Mouse (Mus musculus) CH12.LX (cell line): ENCODE results near the gene Kdm2b. TPM values are rescaled to one million over a fixed set of nuclear protein-coding genes. Genes with fewer than 3 reads are reported as not detected.
A peak's percentile ranks its signal among the peaks of the same experiment; 100 is the strongest.

Experiments used
- DNase-seq: peaks from one replicate; pipeline ENCODE4 v3.0.0-alpha.2; 2013; ENCODE audit errors: extremely low read depth
- H3K27ac ChIP-seq: 2 replicates; pipeline ENCODE4 v1.5.1; 2012; ENCODE audit warnings: low read depth, mild to moderate bottlenecking, control low read depth, moderate library complexity; ENCODE audit not compliant: insufficient read depth
- H3K27me3 ChIP-seq: replicated peaks from 2 replicates; pipeline ENCODE3; 2012; ENCODE audit warnings: inconsistent platforms
- H3K36me3 ChIP-seq, 2 experiments: replicated peaks in 1 of 2; 2 replicates each; pipeline versions ENCODE3 to v1.6.1; 2012; ENCODE audit warnings: inconsistent platforms in 1 of 2, low read length in 1 of 2, mild to moderate bottlenecking in 1 of 2, mixed read lengths in 1 of 2, moderate library complexity in 1 of 2; ENCODE audit not compliant: control insufficient read depth in 1 of 2, insufficient read depth in 1 of 2
- H3K4me1 ChIP-seq, 2 experiments: 2 replicates each; pipeline ENCODE4 v1.6.1; 2012; ENCODE audit warnings: inconsistent platforms in 1 of 2, moderate library complexity in 1 of 2; ENCODE audit not compliant: insufficient read depth in 2 of 2, control insufficient read depth in 1 of 2
- H3K4me2 ChIP-seq: 2 replicates; pipeline ENCODE4 v1.6.1; 2012; ENCODE audit warnings: low read depth, mild to moderate bottlenecking, control low read depth; ENCODE audit not compliant: poor library complexity, insufficient read depth, severe bottlenecking
- H3K4me3 ChIP-seq, 3 experiments: fragments of 150-350 bp in 1 of 3; sonication (generic) in 1 of 3; replicated peaks in 1 of 3; 2 replicates each; pipeline versions ENCODE3 to v1.5.1; 2011 to 2012; ENCODE audit warnings: low read depth in 2 of 3, low read length in 2 of 3, mild to moderate bottlenecking in 2 of 3, moderate library complexity in 2 of 3, control low read depth in 1 of 3, improper control_type of control experiment in 1 of 3, inconsistent platforms in 1 of 3, mixed read lengths in 1 of 3; ENCODE audit not compliant: poor library complexity in 1 of 3
- H3K79me2 ChIP-seq: replicated peaks from 2 replicates; pipeline ENCODE4 v1.6.1; 2012; ENCODE audit warnings: mild to moderate bottlenecking, moderate library complexity; ENCODE audit not compliant: control insufficient read depth, poor library complexity, insufficient read depth, severe bottlenecking; ENCODE audit errors: extremely low read depth
- H3K9ac ChIP-seq: 2 replicates; pipeline ENCODE4 v1.6.1; 2012; ENCODE audit warnings: low read depth, mild to moderate bottlenecking, control low read depth, moderate library complexity; ENCODE audit not compliant: insufficient read depth
- H3K9me3 ChIP-seq: replicated peaks from 2 replicates; pipeline ENCODE3; 2012; ENCODE audit warnings: low read length, inconsistent platforms, mixed read lengths
- BHLHE40 ChIP-seq: IDR thresholded peaks from 2 replicates; pipeline ENCODE4 v1.6.1; 2011; ENCODE audit warnings: mild to moderate bottlenecking, low read depth, low read length, improper control_type of control experiment
- CHD2 ChIP-seq: IDR thresholded peaks from 2 replicates; pipeline ENCODE4 v1.6.1; 2011; ENCODE audit warnings: low read length, improper control_type of control experiment
- CTCF ChIP-seq, 2 experiments: IDR thresholded peaks in 1 of 2; conservative IDR thresholded peaks in 1 of 2; 2 replicates each; pipeline ENCODE4 v1.5.1; 2011 to 2012; ENCODE audit warnings: low read depth in 2 of 2, low read length in 2 of 2, improper control_type of control experiment in 1 of 2, inconsistent platforms in 1 of 2, mild to moderate bottlenecking in 1 of 2, moderate library complexity in 1 of 2
- ETS1 ChIP-seq: conservative IDR thresholded peaks from 2 replicates; pipeline ENCODE4 v1.6.1; 2012; ENCODE audit warnings: low read depth, mild to moderate bottlenecking, inconsistent platforms, low read length, improper control_type of control experiment, moderate library complexity
- GABPA ChIP-seq: IDR thresholded peaks from 2 replicates; pipeline ENCODE4 v1.6.1; 2012; ENCODE audit warnings: low read depth, low read length, improper control_type of control experiment, inconsistent platforms; ENCODE audit not compliant: insufficient replicate concordance
- IRF4 ChIP-seq: IDR thresholded peaks from 2 replicates; pipeline ENCODE4 v1.6.1; 2014; ENCODE audit warnings: low read depth, mild to moderate bottlenecking, inconsistent platforms, low read length, improper control_type of control experiment
- MAFK ChIP-seq: IDR thresholded peaks from 2 replicates; pipeline ENCODE4 v1.6.1; 2011; ENCODE audit warnings: low read length, improper control_type of control experiment; ENCODE audit not compliant: insufficient replicate concordance
- MXI1 ChIP-seq: IDR thresholded peaks from 2 replicates; pipeline ENCODE4 v1.6.1; 2011; ENCODE audit warnings: mild to moderate bottlenecking, low read depth, low read length, improper control_type of control experiment
- MYC ChIP-seq: IDR thresholded peaks from 2 replicates; pipeline ENCODE4 v1.6.1; 2011; ENCODE audit warnings: low read depth, mild to moderate bottlenecking, improper control_type of control experiment, low read length
- PAX5 ChIP-seq: IDR thresholded peaks from 2 replicates; pipeline ENCODE4 v1.6.1; 2012; ENCODE audit warnings: low read length, inconsistent platforms, mixed read lengths
- POLR2AphosphoS2 ChIP-seq: IDR thresholded peaks from 2 replicates; pipeline ENCODE4 v1.6.1; 2011; ENCODE audit warnings: low read depth, low read length, improper control_type of control experiment
- RCOR1 ChIP-seq: conservative IDR thresholded peaks from 2 replicates; pipeline ENCODE4 v1.6.1; 2012; ENCODE audit warnings: low read depth, mild to moderate bottlenecking, inconsistent platforms, low read length, improper control_type of control experiment
- UBTF ChIP-seq: IDR thresholded peaks from 2 replicates; pipeline ENCODE4 v1.6.1; 2012; ENCODE audit warnings: low read depth, mild to moderate bottlenecking, inconsistent platforms, low read length, improper control_type of control experiment, moderate library complexity
- USF2 ChIP-seq: conservative IDR thresholded peaks from 2 replicates; pipeline ENCODE4 v1.6.1; 2011; ENCODE audit warnings: low read depth, low read length, improper control_type of control experiment
- ZMIZ1 ChIP-seq: IDR thresholded peaks from 2 replicates; pipeline ENCODE4 v1.6.1; 2012; ENCODE audit warnings: low read depth, mild to moderate bottlenecking, inconsistent platforms, low read length, improper control_type of control experiment
- dilution Hi-C: fragments of 300-500 bp; cut with MboI; formaldehyde crosslinking; loops from 2 replicates; pipeline ENCODE4 v1.14.3; 2020; ENCODE audit warnings: low sequenced_read_pairs; ENCODE audit not compliant: extremely low pct_unique_long_range_greater_than_20kb, extremely low pct_ligation_motif_present
- in situ Hi-C: fragments of 300-500 bp; cut with MboI; formaldehyde crosslinking; loops from 3 replicates; pipeline ENCODE4 v1.14.3; 2019; ENCODE audit warnings: low sequenced_read_pairs, low pct_ligation_motif_present, low pct_unique_long_range_greater_than_20kb, mixed read lengths
- polyA plus RNA-seq: library from polyadenylated mRNA; unstranded; fragments of >175 nt; gene quantifications from 2 replicates; pipeline ENCODE4 v1.2.1, GENCODE M21; 2012; ENCODE audit warnings: low read depth; ENCODE audit not compliant: insufficient read length
- total RNA-seq, 2 experiments: library from RNA; depleted of rRNA; stranded (reverse); fragments of 300-350 nt in 1 of 2; fragments of >200 nt in 1 of 2; gene quantifications; 2 replicates each; pipeline ENCODE4 v1.2.3; 2012 to 2014

Gene Kdm2b
- total and polyA plus RNA-seq, 3 experiments = 69.3 to 138 (median 80.1) TPM

DNA sequence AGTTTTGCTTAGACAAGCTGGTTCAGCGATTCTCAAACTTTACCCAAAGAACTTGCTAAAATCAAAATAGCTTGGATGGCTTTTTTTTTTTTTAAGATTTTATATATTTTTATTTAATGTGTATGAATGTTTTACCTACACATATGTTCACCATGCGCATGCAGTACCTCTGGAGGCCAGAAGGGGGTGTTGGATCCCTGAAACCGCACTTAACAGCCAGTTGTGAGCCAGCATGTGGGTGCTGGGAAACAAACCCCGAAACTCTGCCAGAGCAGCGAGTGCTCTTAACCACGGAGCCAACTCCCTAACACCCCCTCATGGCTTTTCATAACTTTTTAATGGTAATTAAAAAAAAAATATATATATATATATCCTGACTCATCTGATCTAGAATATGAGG lies 21.2 kb upstream of the Kdm2b start:
- Histone ChIP-seq H3K4me1 (peaks cover 5 to 19% of the 10 kb centered on the region in 2 experiments), H3K79me2 (no peaks in the 10 kb centered on the region), H3K9ac (no peak overlapping the region), H3K27me3 (no peaks in the 10 kb centered on the region), H3K4me2 (no peak overlapping the region), H3K36me3 (no peaks in the 10 kb centered on the region), H3K9me3 (no peaks in the 10 kb centered on the region), H3K4me3 (no peak overlapping the region), H3K27ac (no peak overlapping the region)
- dilution Hi-C loops (no loop called here), in situ Hi-C loops (no loop called here)
- no peak for DNase-seq
- TF ChIP-seq CTCF (conservative IDR thresholded peaks at IDR 0.05 in 1 of 2, IDR thresholded peaks at IDR 0.05 in 1 of 2; ENCODE audit: low read depth in 2 of 2, low read length in 2 of 2) = peak in 1 of 2 experiments; percentile 44; a peak in 3 of 4 replicates
- no peak for TF ChIP-seq MXI1

DNA sequence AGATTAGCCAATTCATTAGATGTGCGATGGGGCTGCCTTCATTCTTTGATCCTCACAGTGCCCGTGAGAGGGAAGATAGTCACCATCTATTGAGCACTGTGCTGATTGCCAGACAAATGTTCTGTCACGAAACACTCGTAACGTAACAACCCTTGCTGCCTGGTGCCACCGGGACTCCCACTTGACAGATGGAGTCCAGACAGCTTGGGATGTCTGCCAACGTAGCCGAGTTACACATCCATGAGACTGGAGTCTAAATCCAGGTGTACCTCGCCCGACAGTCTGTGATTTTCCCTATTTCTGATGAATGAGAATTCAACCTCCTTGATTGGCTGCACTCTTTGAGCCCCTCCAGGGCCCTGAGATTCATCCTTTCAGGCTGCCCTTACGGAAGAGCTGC lies 20.2 kb upstream of the Kdm2b start:
- H3K9ac ChIP-seq = no peak overlapping the region
- in situ Hi-C loops = no loop called here

DNA sequence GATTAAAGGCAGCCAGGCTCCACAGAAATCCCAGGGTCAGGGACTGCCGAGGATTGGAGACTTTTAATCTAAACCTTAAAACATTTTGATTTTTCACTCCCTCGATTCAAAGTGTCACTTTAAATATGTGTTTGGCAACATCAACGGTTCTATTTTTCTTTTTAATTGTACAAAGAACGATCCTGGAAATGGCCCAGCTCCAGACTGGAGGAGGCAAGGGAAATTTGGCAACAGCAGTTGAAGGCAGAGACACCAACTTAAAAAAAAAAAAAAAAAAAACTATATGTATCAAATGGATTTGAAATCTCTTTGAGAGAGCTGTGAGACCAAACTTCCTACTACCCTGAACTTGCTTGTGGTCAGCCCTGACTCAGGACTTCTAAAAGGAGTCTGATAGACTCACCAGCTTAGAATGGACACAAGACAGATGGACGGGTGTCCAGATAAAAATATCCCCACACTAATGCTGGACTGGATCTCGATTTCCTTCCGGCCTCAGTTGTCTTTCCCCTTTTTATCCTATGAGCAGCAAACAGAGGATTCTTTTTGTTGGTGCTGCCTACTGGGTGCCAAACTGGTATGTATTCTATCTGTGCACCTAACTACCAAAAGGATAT lies 19.4 kb upstream of the Kdm2b start:
- dilution Hi-C loops = no loop called here
- no peaks in the 10 kb centered on the region for H3K36me3 ChIP-seq
- in situ Hi-C loops = no loop called here
- H3K9me3 ChIP-seq = no peaks in the 10 kb centered on the region
- H3K9ac ChIP-seq = no peak overlapping the region
- no peaks in the 10 kb centered on the region for H3K27me3 ChIP-seq
- no peak overlapping the region for H3K4me2 ChIP-seq
- no peaks in the 10 kb centered on the region for H3K79me2 ChIP-seq
- peaks cover 5 to 14% of the 10 kb centered on the region in 2 experiments for H3K4me1 ChIP-seq
- H3K27ac ChIP-seq = no peak overlapping the region
- TF ChIP-seq ETS1 (no peak), CHD2 (no peak), POLR2AphosphoS2 (no peak), RCOR1 (no peak), GABPA (no peak), ZMIZ1 (no peak), MYC (no peak), IRF4 (no peak), UBTF (no peak), MAFK (no peak), BHLHE40 (no peak), USF2 (no peak), MXI1 (no peak)
- H3K4me3 ChIP-seq = no peak overlapping the region
- no peak for DNase-seq

More for the DNA sequence above, 20.2 kb upstream of the Kdm2b start:
- Histone ChIP-seq H3K79me2 (no peaks in the 10 kb centered on the region), H3K4me3 (no peak overlapping the region), H3K9me3 (no peaks in the 10 kb centered on the region), H3K27me3 (no peaks in the 10 kb centered on the region), H3K4me1 (peaks cover 5 to 19% of the 10 kb centered on the region in 2 experiments), H3K27ac (no peak overlapping the region)
- no peak for DNase-seq
- TF ChIP-seq PAX5 = no peak
- TF ChIP-seq, all 38 proteins: peak for 0
- no peaks in the 10 kb centered on the region for H3K36me3 ChIP-seq
- dilution Hi-C loops = no loop called here
- H3K4me2 ChIP-seq = no peak overlapping the region
